Mouse (Mus musculus): ENCODE data around the gene Ntn3. TPM values are rescaled to one million over a fixed set of nuclear protein-coding genes. Genes with fewer than 3 reads are reported as not detected.

The Ntn3 gene
- polyA plus RNA-seq, 1 experiment, result 4.1 TPM

GRCm38 (mm10) chr17:24169317-24170065 lies 39.8 kb downstream of the Ntn3 start, which contains the start of gene Atp6v0c:
TSS of gene Atp6v0c (minus strand) at chr17:24169702.
- peak within 1 kb of the TSS; percentile 95 for H3K27ac ChIP-seq (ENCODE audit: insufficient read depth, low read length)
- H3K4me1 ChIP-seq (ENCODE audit: control insufficient read depth, insufficient read depth, low read length), result peaks cover 8% of the 10 kb centered on the region

GRCm38 (mm10) chr17:24168590-24169277 lies 40.6 kb downstream of the Ntn3 start:
- H3K27ac ChIP-seq (ENCODE audit: insufficient read depth, low read length), result peak overlapping the region; percentile 95
- H3K4me1 ChIP-seq (ENCODE audit: control insufficient read depth, insufficient read depth, low read length), result peaks cover 8% of the 10 kb centered on the region
- H3K4me3 ChIP-seq (ENCODE audit: insufficient read depth, low read length), result peak overlapping the region; percentile 78
- TF ChIP-seq POLR2A (IDR thresholded peaks at IDR 0.05; ENCODE audit: low read depth, low read length), result no peak
- no peak for TF ChIP-seq CTCF (IDR thresholded peaks at IDR 0.05; ENCODE audit: borderline replicate concordance, insufficient read depth, low read length)

More at GRCm38 (mm10) chr17:24169317-24170065, 39.8 kb downstream of the Ntn3 start, which contains the start of gene Atp6v0c:
- H3K4me3 ChIP-seq (ENCODE audit: insufficient read depth, low read length), result peak within 1 kb of the TSS; percentile 78
- TF ChIP-seq CTCF (IDR thresholded peaks at IDR 0.05; ENCODE audit: borderline replicate concordance, insufficient read depth, low read length) (no peak), POLR2A (IDR thresholded peaks at IDR 0.05; ENCODE audit: low read depth, low read length) (peak; percentile 98)

GRCm38 (mm10) chr17:24167891-24168505 lies 41.3 kb downstream of the Ntn3 start:
- H3K27ac ChIP-seq (ENCODE audit: insufficient read depth, low read length), result no peak overlapping the region
- TF ChIP-seq POLR2A (IDR thresholded peaks at IDR 0.05; ENCODE audit: low read depth, low read length), result no peak
- no peak for TF ChIP-seq CTCF (IDR thresholded peaks at IDR 0.05; ENCODE audit: borderline replicate concordance, insufficient read depth, low read length)
- H3K4me1 ChIP-seq (ENCODE audit: control insufficient read depth, insufficient read depth, low read length), result peaks cover 8% of the 10 kb centered on the region
- H3K4me3 ChIP-seq (ENCODE audit: insufficient read depth, low read length), result peak overlapping the region; percentile 78

- Histone ChIP-seq H3K4me3 (ENCODE audit: insufficient read depth, low read length) (peak overlapping the region; percentile 78), H3K27ac (ENCODE audit: insufficient read depth, low read length) (no peak overlapping the region), H3K4me1 (ENCODE audit: control insufficient read depth, insufficient read depth, low read length) (peaks cover 8% of the 10 kb centered on the region)
- TF ChIP-seq CTCF (IDR thresholded peaks at IDR 0.05; ENCODE audit: borderline replicate concordance, insufficient read depth, low read length) (no peak), POLR2A (IDR thresholded peaks at IDR 0.05; ENCODE audit: low read depth, low read length) (0 out of 2 replicates have a peak, but pooled peaks have one; percentile 18)
These were observed 42.2 kb downstream of the Ntn3 start for GRCm38 (mm10) chr17:24167120-24167519.

GRCm38 (mm10) chr17:24164566-24165259 lies 44.6 kb downstream of the Ntn3 start:
- TF ChIP-seq POLR2A (IDR thresholded peaks at IDR 0.05; ENCODE audit: low read depth, low read length) (no peak), CTCF (IDR thresholded peaks at IDR 0.05; ENCODE audit: borderline replicate concordance, insufficient read depth, low read length) (no peak)
- no peak overlapping the region for H3K4me3 ChIP-seq (ENCODE audit: insufficient read depth, low read length)
- H3K27ac ChIP-seq (ENCODE audit: insufficient read depth, low read length), result no peak overlapping the region
- peaks cover 12% of the 10 kb centered on the region for H3K4me1 ChIP-seq (ENCODE audit: control insufficient read depth, insufficient read depth, low read length)

GRCm38 (mm10) chr17:24163176-24163962 lies 46.0 kb downstream of the Ntn3 start, which contains the start of gene Amdhd2:
TSS of gene Amdhd2 (minus strand) at chr17:24163766.
- peak within 1 kb of the TSS; percentile 80 for H3K27ac ChIP-seq (ENCODE audit: insufficient read depth, low read length)
- TF ChIP-seq CTCF (IDR thresholded peaks at IDR 0.05; ENCODE audit: borderline replicate concordance, insufficient read depth, low read length), result no peak
- TF ChIP-seq POLR2A (IDR thresholded peaks at IDR 0.05; ENCODE audit: low read depth, low read length), result peak; percentile 72
- peaks cover 12% of the 10 kb centered on the region for H3K4me1 ChIP-seq (ENCODE audit: control insufficient read depth, insufficient read depth, low read length)
- peak within 1 kb of the TSS; percentile 67 for H3K4me3 ChIP-seq (ENCODE audit: insufficient read depth, low read length)

- Histone ChIP-seq H3K27ac (ENCODE audit: insufficient read depth, low read length) (peak overlapping the region; percentile 80), H3K4me3 (ENCODE audit: insufficient read depth, low read length) (peak overlapping the region; percentile 67), H3K4me1 (ENCODE audit: control insufficient read depth, insufficient read depth, low read length) (peaks cover 12% of the 10 kb centered on the region)
- TF ChIP-seq POLR2A (IDR thresholded peaks at IDR 0.05; ENCODE audit: low read depth, low read length) (peak; percentile 21; the same call in 1 of the 2 replicates), CTCF (IDR thresholded peaks at IDR 0.05; ENCODE audit: borderline replicate concordance, insufficient read depth, low read length) (no peak)
These were observed 46.7 kb downstream of the Ntn3 start for GRCm38 (mm10) chr17:24162584-24163175.

GRCm38 (mm10) chr17:24161466-24161865 lies 47.9 kb downstream of the Ntn3 start:
- Histone ChIP-seq H3K27ac (ENCODE audit: insufficient read depth, low read length) (no peak overlapping the region), H3K4me3 (ENCODE audit: insufficient read depth, low read length) (no peak overlapping the region), H3K4me1 (ENCODE audit: control insufficient read depth, insufficient read depth, low read length) (peaks cover 9% of the 10 kb centered on the region)
- TF ChIP-seq POLR2A (IDR thresholded peaks at IDR 0.05; ENCODE audit: low read depth, low read length) (no peak), CTCF (IDR thresholded peaks at IDR 0.05; ENCODE audit: borderline replicate concordance, insufficient read depth, low read length) (no peak)
